Mouse (Mus musculus) neural tube, embryonic 12.5 days (tissue): ENCODE data around the gene Caskin2. TPM values are rescaled to one million over a fixed set of nuclear protein-coding genes. Genes with fewer than 3 reads are reported as not detected.

Source experiments
- ATAC-seq: fragments of 200-750 bp; cut with Nextera tagmentation; 2 replicates; pipeline ENCODE4 v1.8.0; 2017; ENCODE audit warnings: low read depth, mild to moderate bottlenecking, moderate TSS enrichment, moderate library complexity; ENCODE audit not compliant: low FRiP score
- H3K27ac ChIP-seq: fragments of 300-500 bp; sonication (generic); 2 replicates; pipeline ENCODE4 v1.5.1; 2016
- H3K27me3 ChIP-seq: fragments of 300-500 bp; sonication (generic); replicated peaks from 2 replicates; pipeline ENCODE4 v1.6.1; 2016; ENCODE audit warnings: mild to moderate bottlenecking
- H3K36me3 ChIP-seq: fragments of 300-500 bp; sonication (generic); 2 replicates; pipeline ENCODE4 v1.6.1; 2016; ENCODE audit warnings: mild to moderate bottlenecking
- H3K4me1 ChIP-seq: fragments of 300-500 bp; sonication (generic); 2 replicates; pipeline ENCODE4 v1.6.1; 2016
- H3K4me2 ChIP-seq: fragments of 300-500 bp; sonication (generic); replicated peaks from 2 replicates; pipeline ENCODE4 v1.6.1; 2016; ENCODE audit warnings: mild to moderate bottlenecking
- H3K4me3 ChIP-seq: fragments of 300-500 bp; sonication (generic); 2 replicates; pipeline ENCODE4 v1.5.1; 2016
- H3K9ac ChIP-seq: fragments of 300-500 bp; sonication (generic); 2 replicates; pipeline ENCODE4 v1.6.1; 2016; ENCODE audit warnings: mild to moderate bottlenecking
- H3K9me3 ChIP-seq: fragments of 300-500 bp; sonication (generic); 2 replicates; pipeline ENCODE4 v1.6.1; 2016; ENCODE audit warnings: mild to moderate bottlenecking
- WGBS: fragments of 180-500 bp; shearing (Covaris S2); methylation state at CpG from one replicate; pipeline ENCODE4 v1.1.7; 2016; 5-methylcytosine and 5-hydroxymethylcytosine counted together
- polyA plus RNA-seq: library from polyadenylated mRNA; unstranded; fragments of >200 nt; fragmentation: Nextera tagmentation; extraction: Ambion mirVana; gene quantifications from 2 replicates; pipeline ENCODE4 v1.2.1, GENCODE M21; 2016

Gene Caskin2
- polyA plus RNA-seq, 1 experiment from 2014 or later, result 16.7 TPM

DNA sequence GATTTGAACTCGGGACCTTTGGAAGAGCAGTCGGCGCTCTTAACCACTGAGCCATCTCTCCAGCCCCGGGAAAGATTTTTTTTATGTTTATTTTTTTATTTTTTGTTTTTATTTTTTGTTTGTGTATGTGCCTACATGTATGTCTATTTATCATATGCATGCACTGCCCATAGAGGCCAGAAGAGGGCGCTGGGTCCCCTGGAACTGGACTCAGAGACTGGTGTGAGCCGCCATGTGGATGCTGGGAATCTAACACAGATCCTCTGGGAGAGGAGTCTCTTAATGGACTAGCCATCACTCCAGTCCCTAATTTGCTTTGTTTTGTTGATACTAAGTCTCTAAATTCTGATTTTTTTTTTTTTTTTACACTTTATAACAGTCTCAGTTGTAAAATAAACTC is 27.6 kb upstream of the Caskin2 start:
- Histone ChIP-seq H3K4me3 (no peak overlapping the region), H3K4me2 (no peak overlapping the region), H3K27me3 (no peaks in the 10 kb centered on the region), H3K27ac (no peak overlapping the region), H3K9me3 (no peaks in the 10 kb centered on the region), H3K9ac (no peak overlapping the region), H3K36me3 (no peaks in the 10 kb centered on the region), H3K4me1 (0 out of 2 replicates have a peak, but pooled peaks cover 9% of the 10 kb centered on the region)
- no peak for ATAC-seq
- WGBS, result 83% methylated on average over 6 of the region's 6 CpGs

DNA sequence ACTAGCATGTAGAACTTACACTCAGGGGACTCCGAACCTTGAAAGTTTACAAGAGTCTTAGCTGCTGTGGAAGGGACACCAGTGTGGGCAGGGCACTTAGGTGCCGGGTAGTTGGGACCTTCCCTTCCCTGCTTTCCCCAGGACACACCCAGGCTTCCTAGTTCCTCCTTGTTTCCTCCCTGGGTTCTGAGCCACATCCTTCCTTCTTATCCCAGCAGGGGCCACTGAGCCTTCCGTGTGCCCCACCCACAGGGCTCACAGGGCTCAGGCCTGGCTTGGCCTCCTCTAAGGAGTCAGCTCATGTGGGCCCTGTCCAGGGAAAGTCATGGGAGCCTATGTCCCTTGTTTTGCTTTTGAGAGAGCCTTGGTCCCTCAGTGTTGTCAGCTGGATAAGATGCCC is 26.3 kb upstream of the Caskin2 start:
- Histone ChIP-seq H3K4me2 (no peak overlapping the region), H3K27me3 (no peaks in the 10 kb centered on the region; the same call in 1 of the 2 replicates), H3K4me1 (peaks cover 12% of the 10 kb centered on the region; the same call in 1 of the 2 replicates), H3K36me3 (no peaks in the 10 kb centered on the region), H3K9me3 (no peaks in the 10 kb centered on the region), H3K9ac (no peak overlapping the region), H3K4me3 (no peak overlapping the region), H3K27ac (no peak overlapping the region)
- WGBS, result 65% methylated on average over 3 of the region's 3 CpGs
- no peak for ATAC-seq

GRCm38 (mm10) chr11:115838895-115839311 is 25.5 kb upstream of the Caskin2 start:
- Histone ChIP-seq H3K9ac (no peak overlapping the region), H3K4me3 (no peak overlapping the region), H3K27ac (no peak overlapping the region), H3K4me1 (peaks cover 13% of the 10 kb centered on the region; the same call in 1 of the 2 replicates), H3K36me3 (no peaks in the 10 kb centered on the region), H3K27me3 (no peaks in the 10 kb centered on the region; the same call in 1 of the 2 replicates), H3K4me2 (no peak overlapping the region), H3K9me3 (no peaks in the 10 kb centered on the region)
- WGBS, result 49% methylated on average over 4 of the region's 4 CpGs
- ATAC-seq, result no peak

GRCm38 (mm10) chr11:115837606-115838345 is 24.3 kb upstream of the Caskin2 start:
- WGBS, result 93% methylated on average over 22 of the region's 22 CpGs
- Histone ChIP-seq H3K4me2 (no peak overlapping the region), H3K36me3 (no peaks in the 10 kb centered on the region), H3K9me3 (no peaks in the 10 kb centered on the region), H3K27me3 (no peaks in the 10 kb centered on the region; the same call in 1 of the 2 replicates), H3K27ac (no peak overlapping the region), H3K4me3 (no peak overlapping the region), H3K9ac (no peak overlapping the region), H3K4me1 (peaks cover 24% of the 10 kb centered on the region)
- no peak for ATAC-seq

DNA sequence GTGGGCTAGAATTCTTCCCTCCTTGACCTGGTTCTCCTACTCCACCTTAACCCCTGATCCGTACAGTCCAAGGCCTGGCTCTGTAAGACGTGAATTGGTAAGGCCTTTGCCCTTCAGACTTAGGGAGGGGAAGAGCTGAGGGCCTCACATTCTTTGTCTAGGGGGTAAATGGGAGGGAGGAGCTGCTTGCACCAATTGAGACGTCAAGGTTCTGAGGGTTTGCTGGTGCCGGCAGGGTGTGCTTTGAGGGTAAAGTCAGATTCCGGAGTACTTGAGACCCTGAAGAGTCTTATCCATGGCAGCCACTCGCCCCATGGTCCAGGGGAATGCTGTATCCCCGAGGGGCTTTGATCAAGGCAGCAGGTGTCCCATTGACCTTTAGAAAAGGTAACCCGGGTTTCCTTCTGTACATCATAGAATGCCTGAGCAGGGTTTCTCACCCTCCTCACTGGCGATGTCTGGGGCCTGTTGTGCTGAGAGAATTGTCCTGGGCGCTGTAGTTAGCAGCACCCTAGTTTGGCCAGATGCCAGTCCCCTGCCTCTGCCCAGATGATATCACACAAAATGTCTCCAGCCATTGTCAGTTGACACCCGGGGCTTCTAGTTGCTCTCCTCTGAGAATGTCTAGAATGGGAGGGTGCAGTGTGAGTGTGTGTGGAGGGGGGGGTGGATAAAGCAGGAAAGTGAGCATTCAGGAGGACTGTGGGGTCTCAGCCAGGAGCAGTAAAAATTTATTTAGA is 23.4 kb upstream of the Caskin2 start:
- no peak overlapping the region for H3K4me2 ChIP-seq
- peaks cover 5% of the 10 kb centered on the region for H3K27me3 ChIP-seq
- no peak for ATAC-seq
- WGBS, result 38% methylated on average over 11 of the region's 11 CpGs
- H3K36me3 ChIP-seq, result no peaks in the 10 kb centered on the region
- H3K9ac ChIP-seq, result no peak overlapping the region
- no peak overlapping the region for H3K27ac ChIP-seq
- H3K9me3 ChIP-seq, result no peaks in the 10 kb centered on the region
- H3K4me1 ChIP-seq, result peaks cover 26% of the 10 kb centered on the region
- H3K4me3 ChIP-seq, result no peak overlapping the region

- WGBS, result 37% methylated on average over 6 of the region's 6 CpGs
- no peak overlapping the region for H3K9ac ChIP-seq
- H3K4me3 ChIP-seq, result no peak overlapping the region
- H3K36me3 ChIP-seq, result no peaks in the 10 kb centered on the region
- no peak for ATAC-seq
- no peak overlapping the region for H3K4me2 ChIP-seq
- no peak overlapping the region for H3K27ac ChIP-seq
- H3K27me3 ChIP-seq, result peaks cover 22% of the 10 kb centered on the region
- H3K9me3 ChIP-seq, result no peaks in the 10 kb centered on the region
- H3K4me1 ChIP-seq, result peaks cover 34% of the 10 kb centered on the region
Measured at GRCm38 (mm10) chr11:115834033-115834432, 20.6 kb upstream of the Caskin2 start.

- Histone ChIP-seq H3K9ac (no peak overlapping the region), H3K4me2 (peak overlapping the region; percentile 32), H3K4me1 (peaks cover 34% of the 10 kb centered on the region), H3K4me3 (no peak overlapping the region), H3K36me3 (no peaks in the 10 kb centered on the region), H3K9me3 (no peaks in the 10 kb centered on the region), H3K27me3 (peaks cover 22% of the 10 kb centered on the region), H3K27ac (no peak overlapping the region)
- no peak for ATAC-seq
- 11% methylated on average over 8 of the region's 8 CpGs for WGBS
Measured at GRCm38 (mm10) chr11:115833021-115833513, 19.6 kb upstream of the Caskin2 start.

DNA sequence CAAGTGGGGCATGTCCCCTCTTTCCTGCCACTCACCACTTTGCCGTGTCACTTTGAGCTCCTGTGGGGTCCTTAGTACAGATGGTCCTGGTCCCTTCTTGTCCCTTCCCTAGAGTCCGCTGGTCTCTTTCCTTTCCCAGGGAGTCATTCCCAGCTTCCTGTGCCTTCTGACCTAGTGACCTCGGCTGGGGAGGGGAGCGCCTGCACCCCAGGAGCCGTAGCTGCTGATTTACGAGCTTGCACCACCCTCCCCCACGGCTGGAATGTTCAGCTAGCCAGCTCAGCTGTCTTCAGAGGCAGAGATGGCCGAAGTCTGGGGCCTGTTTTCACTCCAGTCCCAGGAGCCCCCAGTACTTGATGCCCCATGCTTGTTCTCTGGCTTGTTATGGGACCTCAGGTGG is 19.1 kb upstream of the Caskin2 start:
- WGBS, result 3% methylated on average over 8 of the region's 8 CpGs
- H3K36me3 ChIP-seq, result no peaks in the 10 kb centered on the region
- H3K4me3 ChIP-seq, result no peak overlapping the region
- no peak overlapping the region for H3K9ac ChIP-seq
- no peak overlapping the region for H3K27ac ChIP-seq
- peaks cover 22% of the 10 kb centered on the region for H3K27me3 ChIP-seq
- no peaks in the 10 kb centered on the region for H3K9me3 ChIP-seq
- H3K4me2 ChIP-seq, result peak overlapping the region; percentile 32
- no peak for ATAC-seq
- H3K4me1 ChIP-seq, result peaks cover 34% of the 10 kb centered on the region

DNA sequence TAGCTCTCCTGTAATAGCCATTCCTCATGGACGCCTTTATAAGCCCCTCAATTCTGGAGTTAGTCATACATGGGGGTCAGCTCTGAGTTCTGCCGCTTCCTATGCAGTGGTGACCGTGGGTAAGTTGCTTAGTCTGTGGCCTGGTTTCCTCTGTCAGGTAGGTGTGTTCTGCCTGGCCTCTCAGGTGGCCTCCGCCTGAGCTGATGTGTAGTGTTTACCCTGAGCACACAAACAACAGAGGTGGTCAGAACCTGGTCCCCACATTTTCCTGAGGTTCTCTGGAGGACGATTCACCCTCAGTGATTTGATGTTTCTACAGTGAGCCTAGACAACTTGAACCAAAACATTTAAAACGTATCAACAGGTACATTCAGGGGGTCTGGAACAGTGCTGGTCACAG is 18.6 kb upstream of the Caskin2 start:
- no peak for ATAC-seq
- Histone ChIP-seq H3K4me3 (no peak overlapping the region), H3K36me3 (no peaks in the 10 kb centered on the region), H3K27ac (no peak overlapping the region), H3K4me1 (peaks cover 34% of the 10 kb centered on the region), H3K4me2 (peak overlapping the region; percentile 32; the same call in 1 of the 2 replicates), H3K9ac (no peak overlapping the region), H3K27me3 (peaks cover 22% of the 10 kb centered on the region), H3K9me3 (no peaks in the 10 kb centered on the region)
- whole genome bisulfite sequencing, result 49% methylated on average over 6 of the region's 6 CpGs

- H3K9ac ChIP-seq, result no peak overlapping the region
- no peak overlapping the region for H3K4me2 ChIP-seq
- peaks cover 34% of the 10 kb centered on the region for H3K4me1 ChIP-seq
- H3K27ac ChIP-seq, result no peak overlapping the region
- WGBS, result 41% methylated on average over 3 of the region's 3 CpGs
- H3K36me3 ChIP-seq, result no peaks in the 10 kb centered on the region
- H3K4me3 ChIP-seq, result no peak overlapping the region
- peaks cover 22% of the 10 kb centered on the region for H3K27me3 ChIP-seq
- H3K9me3 ChIP-seq, result no peaks in the 10 kb centered on the region
- no peak for ATAC-seq
Measured at GRCm38 (mm10) chr11:115831518-115831917, 18.1 kb upstream of the Caskin2 start.

GRCm38 (mm10) chr11:115830550-115831325 is 17.3 kb upstream of the Caskin2 start:
- WGBS, result 16% methylated on average over 25 of the region's 25 CpGs
- Histone ChIP-seq H3K27ac (no peak overlapping the region), H3K4me2 (no peak overlapping the region), H3K4me1 (peaks cover 34% of the 10 kb centered on the region), H3K9ac (no peak overlapping the region), H3K36me3 (no peaks in the 10 kb centered on the region), H3K4me3 (no peak overlapping the region), H3K27me3 (peaks cover 27% of the 10 kb centered on the region), H3K9me3 (no peaks in the 10 kb centered on the region)
- no peak for ATAC-seq

- no peak overlapping the region for H3K4me3 ChIP-seq
- H3K4me2 ChIP-seq, result no peak overlapping the region
- no peak overlapping the region for H3K9ac ChIP-seq
- peaks cover 37% of the 10 kb centered on the region for H3K4me1 ChIP-seq
- no peak overlapping the region for H3K27ac ChIP-seq
- no peak for ATAC-seq
- no peaks in the 10 kb centered on the region for H3K36me3 ChIP-seq
- H3K9me3 ChIP-seq, result no peaks in the 10 kb centered on the region
- H3K27me3 ChIP-seq, result peaks cover 44% of the 10 kb centered on the region
- WGBS, result 53% methylated on average over 4 of the region's 4 CpGs
Measured at GRCm38 (mm10) chr11:115829036-115829435, 15.6 kb upstream of the Caskin2 start.
